In genomic region chr11:75531469-75532242, GRCm38 (mm10) we compare ENCODE assay signal across 8 mouse cellular contexts. TPM values are rescaled to one million over a fixed set of nuclear protein-coding genes. Genes with fewer than 3 reads are reported as not detected.
A peak's percentile ranks its signal among the peaks of the same experiment; 100 is the strongest.
DNase-seq lines count a peak whose midpoint lies in the region; ATAC-seq and TF ChIP-seq lines count a peak whose summit lies in the region.

TSS of gene Slc43a2 (plus strand) at chr11:75531694.

- no peaks in the 10 kb centered on the region for H3K9me3 ChIP-seq in forebrain, embryonic 15.5 days

- H3K9ac ChIP-seq in forebrain, embryonic 15.5 days (replicated peaks), result peak within 1 kb of the TSS; percentile 98

- DNase-seq in ES-CJ7 (ENCODE audit: low read depth, low spot score), result peak; percentile 97
- DNase-seq in cerebellum, adult 11 months, result peak; percentile 95
- DNase-seq in heart, postnatal 25 days (ENCODE audit: low spot score), result peak; percentile 89
- DNase-seq in layer of hippocampus, adult 18-20 months (ENCODE audit: low spot score in 2 of 2), result peak; percentile 96 to 98
- peak; percentile 91 for DNase-seq in lung, adult 2 months
- peak; percentile 94 to 96 for DNase-seq in thymus, adult 18-20 months

- peak within 1 kb of the TSS; percentile 99 for H3K27ac ChIP-seq in forebrain, embryonic 15.5 days (replicated peaks)

- H3K4me2 ChIP-seq in forebrain, embryonic 15.5 days (replicated peaks), result peak within 1 kb of the TSS; percentile 97

- H3K36me3 ChIP-seq in forebrain, embryonic 15.5 days, result no peaks in the 10 kb centered on the region

- H3K27me3 ChIP-seq in forebrain, embryonic 15.5 days, result no peaks in the 10 kb centered on the region

- peak within 1 kb of the TSS; percentile 92 for H3K4me3 ChIP-seq in forebrain, embryonic 15.5 days
- H3K4me3 ChIP-seq in lung, adult 2 months (replicated peaks; ENCODE audit: extremely low read depth, low read depth, low read length), result peak within 1 kb of the TSS; percentile 98

- peak; percentile 96 for ATAC-seq in forebrain, embryonic 15.5 days (replicated peaks)
- ATAC-seq in neutrophil, adult 5-6 weeks (ENCODE audit: extremely low read depth, insufficient number of reproducible peaks, low FRiP score, poor library complexity, severe bottlenecking), result peak; percentile 59

- peak; percentile 50; the same call in 1 of the 2 replicates for TF ChIP-seq POLR2A in lung, adult 2 months (IDR thresholded peaks at IDR 0.05; ENCODE audit: borderline replicate concordance, extremely low read depth, low read depth, low read length)

- no peak for TF ChIP-seq CTCF in lung, adult 2 months (IDR thresholded peaks at IDR 0.05; ENCODE audit: insufficient read depth, low read length)

- WGBS in forebrain, embryonic 15.5 days, result under 1% methylated on average over 62 of the region's 62 CpGs
- under 1% methylated on average over 59 of the region's 62 CpGs for WGBS in lung, adult 2 months

- intact Hi-C loops in heart, postnatal 25 days (cut with DNase I), result no loop called here

- peaks cover 23% of the 10 kb centered on the region for H3K4me1 ChIP-seq in forebrain, embryonic 15.5 days
- peaks cover 11% of the 10 kb centered on the region for H3K4me1 ChIP-seq in lung, adult 2 months (ENCODE audit: control insufficient read depth, insufficient read depth, low read length)

RNA-seq across cellular contexts. Expression of gene Slc43a2, which starts in this region (rescaled TPM):
- 12.1 and 12.6 TPM in 2 replicates for polyA plus RNA-seq in forebrain, embryonic 15.5 days (2015; fragmentation: Nextera tagmentation; extraction: Ambion mirVana)
- total RNA-seq in heart, postnatal 25 days (2021), result 10 to 100 TPM; 14.9 to 18.2 TPM
- 10 to 100 TPM; 44.2 to 51.3 TPM for total RNA-seq in layer of hippocampus, adult 18-20 months (2021)
- 68.2 and 78.7 TPM in 2 replicates for polyA plus RNA-seq in lung, adult 2 months (2012; rRNA removed)
- 44.0 and 48.4 TPM in 2 replicates for total RNA-seq in neutrophil, adult 5-6 weeks (2017)

Comparison
In these comparisons a context has a peak if more than half of its experiments do, and no peak if none do; other contexts are left out.
1. Peak in every context shown above with its lines: DNase-seq, ATAC-seq, H3K4me3 ChIP-seq and H3K27ac ChIP-seq.